Mouse (Mus musculus) ES-CJ7 (cell line): ENCODE measurements around the gene 4930402F06Rik.

Source experiments
- DNase-seq: peaks from one replicate; pipeline ENCODE4 v3.0.0; 2011; ENCODE audit warnings: low read depth, low spot score

4930402F06Rik gene

DNA sequence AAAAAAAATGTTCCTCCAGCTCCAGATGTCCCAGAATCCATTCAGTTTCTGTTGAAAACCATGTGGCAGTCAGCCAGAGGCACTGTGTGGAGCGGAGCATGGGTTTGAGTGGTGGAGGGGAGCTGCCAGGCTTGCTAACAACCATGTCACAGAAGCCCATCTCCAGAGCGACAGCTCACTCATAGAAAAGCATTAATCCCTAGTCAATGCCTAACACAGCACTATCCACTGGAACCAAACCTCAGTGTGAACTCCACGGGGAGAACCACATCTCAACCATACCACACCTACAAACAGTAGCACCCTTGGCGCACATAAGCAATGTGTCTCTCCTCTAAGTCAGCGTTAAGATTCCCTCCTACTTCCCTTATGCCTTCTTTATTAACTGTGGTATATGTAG lies at the start of gene 4930402F06Rik:
Gene 4930402F06Rik, minus strand, starts transcription at position 80 of the 400 bp plus-strand sequence.
- no peak for DNase-seq

GRCm38 (mm10) chr2:35446300-35446699 lies 49.3 kb upstream of the 4930402F06Rik start:
- DNase-seq, result peak; percentile 58

DNA sequence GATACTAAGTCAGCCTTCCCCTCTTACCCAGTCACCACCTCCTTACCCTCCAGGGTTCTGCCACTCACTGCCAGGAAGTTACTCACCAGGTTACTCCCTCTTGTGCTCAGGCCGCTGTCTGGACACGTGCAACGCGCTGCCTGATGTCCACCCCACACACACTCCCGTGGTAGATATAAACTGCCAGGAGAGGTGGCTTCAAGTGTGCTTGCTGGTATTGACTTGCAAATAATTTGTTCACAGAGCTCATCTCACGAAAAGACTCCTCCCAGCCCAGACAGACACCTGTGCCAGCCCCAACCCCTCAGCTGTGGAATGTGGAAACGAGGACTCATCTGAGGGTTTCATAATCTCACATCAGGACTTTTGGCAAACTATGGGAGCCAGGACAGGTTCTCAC lies 48.6 kb upstream of the 4930402F06Rik start:
- peak; percentile 31 for DNase-seq

DNA sequence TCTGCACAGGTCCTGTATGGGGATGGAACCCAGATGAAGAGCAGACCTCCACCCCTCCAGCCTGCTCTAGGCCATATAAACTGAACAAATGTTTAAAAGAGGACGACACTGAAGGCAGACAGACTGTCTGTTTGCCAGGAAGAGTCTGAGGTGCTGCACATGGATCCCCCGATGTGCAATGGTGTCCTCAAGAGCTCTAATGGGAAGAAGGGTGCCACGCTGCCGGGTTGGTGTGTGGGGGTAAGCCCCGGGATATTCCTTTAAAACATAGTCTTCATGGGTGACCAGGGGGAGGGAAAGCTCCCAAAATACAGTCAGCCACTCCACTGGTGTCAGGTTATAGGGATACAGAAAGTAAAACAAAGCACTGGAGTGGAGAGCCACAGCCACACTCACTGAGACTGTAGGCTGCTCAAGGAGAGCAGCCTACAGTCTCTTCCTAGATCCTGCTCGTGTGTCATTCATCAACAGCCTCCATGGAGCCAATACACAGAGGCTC lies 47.8 kb upstream of the 4930402F06Rik start:
- DNase-seq, result no peak

GRCm38 (mm10) chr2:35443981-35444763 lies 47.2 kb upstream of the 4930402F06Rik start:
- DNase-seq, result no peak

DNA sequence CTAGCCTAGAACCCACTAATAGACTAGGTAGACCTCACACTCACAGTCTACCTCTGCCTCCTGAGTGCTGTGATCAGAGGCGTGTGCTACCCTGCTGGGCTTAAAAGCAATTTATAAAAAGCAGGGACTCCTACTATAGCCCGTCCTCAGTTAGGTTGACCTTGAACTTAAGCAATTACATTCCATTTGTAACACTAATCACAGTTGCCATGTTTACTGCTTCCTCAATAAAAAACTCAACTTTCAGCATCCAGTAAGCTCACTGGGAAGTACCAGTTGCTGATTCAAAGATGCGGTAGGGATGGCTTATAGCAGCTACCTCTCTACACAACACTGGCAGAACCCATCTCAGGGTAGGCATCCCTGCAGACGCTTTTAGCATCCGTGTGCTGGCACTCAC lies 46.4 kb upstream of the 4930402F06Rik start:
- DNase-seq, result peak; percentile 25

DNA sequence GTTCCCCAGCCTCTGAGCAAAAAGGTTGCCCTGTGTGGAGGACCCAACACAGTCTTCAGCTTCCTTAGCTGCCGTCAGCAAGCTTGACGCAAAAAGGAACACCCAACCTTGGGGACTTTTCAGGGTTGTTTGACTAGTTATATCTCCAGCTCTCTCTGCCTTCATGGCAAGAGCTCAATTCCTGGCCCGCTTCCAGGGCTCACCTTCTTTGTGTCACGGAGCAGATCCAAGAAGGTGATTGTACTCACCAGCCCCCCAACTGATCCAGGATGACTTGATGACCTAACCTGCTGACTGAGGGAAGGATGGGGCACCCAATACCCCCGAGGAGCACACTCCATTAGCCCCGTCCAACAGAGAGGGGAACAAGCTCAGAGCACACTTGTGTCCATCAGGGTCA lies 45.1 kb upstream of the 4930402F06Rik start:
- DNase-seq, result no peak

DNA sequence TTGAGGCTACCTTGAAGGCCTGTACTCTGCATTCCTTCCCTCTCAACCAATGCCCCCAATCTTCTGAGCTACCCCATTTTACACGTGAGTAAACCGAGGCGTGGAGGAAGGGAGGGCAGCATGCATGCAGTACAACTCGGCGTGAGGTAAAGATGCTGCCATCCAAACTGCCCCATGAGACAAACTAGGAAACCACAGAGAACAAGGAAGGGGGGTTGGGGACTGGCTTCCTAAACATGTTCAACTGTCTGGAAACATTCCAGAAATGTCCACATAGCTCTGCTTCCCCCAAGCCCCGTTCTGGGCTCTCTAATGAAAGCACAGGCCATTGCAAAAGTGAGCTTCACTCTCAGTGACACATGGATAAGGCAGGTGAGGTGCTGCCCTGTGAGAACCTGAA lies 44.4 kb upstream of the 4930402F06Rik start:
- DNase-seq, result no peak

GRCm38 (mm10) chr2:35440480-35440879 lies 43.5 kb upstream of the 4930402F06Rik start:
- no peak for DNase-seq

GRCm38 (mm10) chr2:35437796-35438195 lies 40.8 kb upstream of the 4930402F06Rik start:
- no peak for DNase-seq

- DNase-seq, result peak; percentile 11
These were observed 37.7 kb upstream of the 4930402F06Rik start for GRCm38 (mm10) chr2:35434576-35435123.

DNA sequence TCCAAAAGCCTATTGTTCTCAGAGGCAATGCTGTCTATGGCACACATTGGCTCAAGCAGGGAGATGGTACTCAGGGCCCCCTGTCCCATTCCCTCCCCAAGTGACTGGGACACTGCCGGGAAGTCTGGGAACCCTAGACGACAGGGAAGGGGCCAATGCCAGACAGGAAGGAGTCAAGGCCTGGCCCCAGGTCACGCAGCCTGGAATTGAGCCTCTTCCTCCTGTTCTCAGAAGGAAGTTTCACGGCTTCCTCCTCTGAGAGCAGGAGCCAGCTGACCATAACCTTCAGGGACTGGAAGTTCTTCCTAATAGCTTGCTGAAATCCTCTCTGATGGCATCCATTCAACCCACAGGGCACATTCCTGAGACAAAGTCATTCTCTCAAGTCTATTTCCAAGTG lies 36.5 kb upstream of the 4930402F06Rik start:
- no peak for DNase-seq

- no peak for DNase-seq
These were observed 35.5 kb upstream of the 4930402F06Rik start for GRCm38 (mm10) chr2:35432472-35432871.

- no peak for DNase-seq
These were observed 35.0 kb upstream of the 4930402F06Rik start for GRCm38 (mm10) chr2:35432011-35432410.

GRCm38 (mm10) chr2:35430806-35431205 lies 33.8 kb upstream of the 4930402F06Rik start:
- no peak for DNase-seq

DNA sequence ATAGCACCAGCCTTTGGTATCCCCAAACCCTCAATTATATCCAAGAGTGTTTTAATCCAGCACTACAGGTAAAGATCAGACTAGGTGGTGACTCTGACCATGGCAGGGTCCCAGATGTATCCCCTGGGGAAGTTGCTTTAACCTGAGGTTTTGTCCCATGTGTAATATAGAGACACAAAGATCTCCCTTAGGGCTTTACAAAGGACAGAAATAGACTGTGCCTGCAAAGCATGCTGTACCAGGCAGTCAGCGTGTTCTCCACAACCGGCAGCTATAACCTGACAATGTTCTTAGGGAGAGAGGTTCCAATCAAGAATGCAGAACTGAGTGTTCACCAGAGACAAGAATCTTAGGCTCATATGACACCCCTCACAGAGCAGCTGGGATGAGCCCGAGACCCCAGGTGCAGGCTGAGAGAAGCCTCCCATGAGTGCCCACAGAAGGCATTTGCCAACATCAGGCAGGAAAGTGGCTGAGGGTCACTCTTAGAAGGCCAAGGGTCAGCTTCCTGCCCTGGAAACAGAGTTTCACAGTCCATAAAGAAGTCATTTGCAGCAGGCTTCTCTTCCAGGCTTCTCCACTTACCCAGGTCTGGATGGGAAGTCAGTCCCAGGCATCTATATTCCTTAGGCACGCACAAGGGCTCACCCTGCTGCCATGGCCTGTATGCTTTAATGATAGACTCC lies 31.8 kb upstream of the 4930402F06Rik start:
- DNase-seq, result no peak

DNA sequence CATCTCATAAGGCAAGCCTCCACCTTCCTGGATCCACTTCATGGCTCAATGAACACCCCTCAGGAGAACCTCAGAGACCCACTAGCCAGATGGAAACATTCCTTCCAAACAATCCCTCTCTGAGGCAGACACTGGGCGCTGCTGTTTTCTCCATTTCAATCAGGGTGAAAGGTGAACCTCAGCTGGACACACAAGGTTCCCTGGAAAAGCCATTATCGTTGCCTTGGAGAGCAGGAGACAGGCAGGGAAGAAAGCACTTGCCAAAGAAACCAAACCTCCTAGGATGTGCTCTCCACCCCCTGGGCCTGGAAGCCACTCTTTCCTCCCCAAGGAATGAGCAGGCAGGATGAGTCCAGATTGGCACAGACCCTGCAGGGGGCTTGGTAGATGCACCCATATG lies 30.6 kb upstream of the 4930402F06Rik start:
- no peak for DNase-seq

- no peak for DNase-seq
These were observed 26.9 kb upstream of the 4930402F06Rik start for GRCm38 (mm10) chr2:35423711-35424339.

GRCm38 (mm10) chr2:35422384-35422783 lies 25.4 kb upstream of the 4930402F06Rik start:
- DNase-seq, result no peak

DNA sequence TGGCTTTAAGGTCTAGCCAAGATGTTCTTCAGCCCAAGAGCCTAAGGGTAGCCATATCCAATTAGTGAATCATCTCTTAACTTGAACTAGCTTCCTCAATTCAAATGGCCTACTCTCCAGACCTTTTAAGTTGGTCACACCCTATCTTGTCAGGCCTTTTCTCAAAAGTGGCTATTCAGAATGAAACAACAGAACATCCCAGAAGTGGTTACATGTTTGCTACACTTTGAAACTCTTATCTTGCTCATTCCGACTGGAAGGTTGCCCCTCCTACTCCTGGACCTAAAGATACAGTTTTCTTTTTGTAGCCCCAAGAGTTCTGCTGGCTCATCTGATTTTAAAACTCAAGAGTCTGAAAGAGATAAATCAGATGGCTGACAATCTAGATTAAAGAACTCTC lies 23.7 kb upstream of the 4930402F06Rik start:
- no peak for DNase-seq

GRCm38 (mm10) chr2:35419671-35420070 lies 22.7 kb upstream of the 4930402F06Rik start:
- DNase-seq, result no peak

- no peak for DNase-seq
These were observed 22.3 kb upstream of the 4930402F06Rik start for GRCm38 (mm10) chr2:35419243-35419642.
